Mouse (Mus musculus): ENCODE data around the gene Rnase13. TPM values are rescaled to one million over a fixed set of nuclear protein-coding genes. Genes with fewer than 3 reads are reported as not detected.
"Not testable (repeated sequence)": the region's sequence is repeated elsewhere in the genome, so short reads cannot be mapped to it uniquely, and the experiment has no call there.

Rnase13 gene
- total RNA-seq (2021): not detected
- long read RNA-seq, experiment 1, partial matches to known transcripts: 0 of 1 reads
- long read RNA-seq, experiment 1, other reads (novel, unspliced or antisense): 1 of 1 reads
- long read RNA-seq, experiment 2: 0 reads

GRCm38 (mm10) chr14:51922571-51922865 is at the start of gene Rnase13:
Rnase13 (minus strand) TSS chr14:51922773.
- DNase-seq (ENCODE audit: low spot score in 2 of 2): no peak

DNA sequence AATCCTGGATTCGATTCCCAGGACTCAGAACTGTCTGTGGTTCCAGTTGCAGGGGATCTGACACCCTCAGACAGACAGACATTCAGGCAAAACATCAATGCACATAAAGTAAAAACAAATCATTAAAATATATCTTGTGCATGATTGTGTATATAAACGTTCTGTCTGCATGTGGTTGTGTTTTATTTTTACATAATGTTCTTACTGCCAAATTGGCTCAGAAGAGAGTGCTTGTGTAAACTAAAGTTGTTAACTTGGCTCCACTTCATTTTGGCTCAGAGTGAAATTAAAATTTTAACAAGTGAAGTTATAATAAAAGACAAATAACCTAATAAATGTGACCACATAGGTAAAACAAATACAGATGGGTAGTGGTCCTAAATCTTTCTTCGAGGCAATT is 44.8 kb upstream of the Rnase13 start:
- DNase-seq (ENCODE audit: low spot score in 2 of 2): no peak

DNA sequence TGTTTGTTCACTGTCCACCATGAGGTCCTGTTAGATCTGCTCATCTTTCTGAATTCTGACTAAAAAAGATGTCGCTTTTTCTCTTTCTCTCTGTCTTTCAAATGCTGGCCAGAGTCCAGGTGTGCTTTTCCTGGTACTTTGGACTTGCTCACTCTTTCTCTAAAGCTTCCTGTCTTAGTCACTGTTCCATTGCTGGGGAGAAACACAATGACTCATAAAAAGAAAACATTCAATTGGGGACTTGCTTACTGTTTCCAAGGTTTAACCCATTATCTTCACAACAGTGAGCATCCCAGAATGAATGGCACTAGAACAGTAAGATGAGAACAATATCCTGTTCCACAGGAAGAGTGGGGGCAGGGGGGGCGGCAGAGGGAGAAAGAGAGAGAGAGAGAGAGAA is 37.7 kb upstream of the Rnase13 start:
- DNase-seq (ENCODE audit: low spot score in 2 of 2): no peak

- no peak for DNase-seq (ENCODE audit: low spot score in 2 of 2)
These were observed 20.8 kb upstream of the Rnase13 start for GRCm38 (mm10) chr14:51943336-51943735.

DNA sequence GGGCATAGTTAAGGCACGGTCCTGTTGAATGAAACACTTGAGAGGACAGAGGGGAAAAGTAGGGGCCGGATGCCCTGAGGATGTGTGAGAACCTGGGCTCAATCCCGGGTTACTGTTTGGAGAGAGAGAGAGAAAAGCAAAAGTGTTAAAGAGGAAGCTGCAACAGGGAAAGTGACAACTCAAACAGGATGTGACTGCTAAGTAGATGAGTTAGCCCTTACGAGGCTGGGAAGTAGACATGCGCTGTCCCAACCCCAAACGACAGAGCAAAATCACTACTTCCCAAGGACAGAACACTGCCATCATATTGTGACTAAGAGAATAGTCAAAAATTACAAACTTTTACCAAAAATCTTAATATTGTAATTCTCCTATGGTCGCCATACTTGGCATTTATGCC is 19.7 kb upstream of the Rnase13 start:
- no peak for DNase-seq (ENCODE audit: low spot score in 2 of 2)

GRCm38 (mm10) chr14:51941577-51941976 is 19.0 kb upstream of the Rnase13 start:
- DNase-seq (ENCODE audit: low spot score in 2 of 2): no peak

GRCm38 (mm10) chr14:51940944-51941560 is 18.5 kb upstream of the Rnase13 start:
- no peak for DNase-seq (ENCODE audit: low spot score in 2 of 2)

GRCm38 (mm10) chr14:51939005-51939404 is 16.4 kb upstream of the Rnase13 start:
- no peak for DNase-seq (ENCODE audit: low spot score in 2 of 2)

DNA sequence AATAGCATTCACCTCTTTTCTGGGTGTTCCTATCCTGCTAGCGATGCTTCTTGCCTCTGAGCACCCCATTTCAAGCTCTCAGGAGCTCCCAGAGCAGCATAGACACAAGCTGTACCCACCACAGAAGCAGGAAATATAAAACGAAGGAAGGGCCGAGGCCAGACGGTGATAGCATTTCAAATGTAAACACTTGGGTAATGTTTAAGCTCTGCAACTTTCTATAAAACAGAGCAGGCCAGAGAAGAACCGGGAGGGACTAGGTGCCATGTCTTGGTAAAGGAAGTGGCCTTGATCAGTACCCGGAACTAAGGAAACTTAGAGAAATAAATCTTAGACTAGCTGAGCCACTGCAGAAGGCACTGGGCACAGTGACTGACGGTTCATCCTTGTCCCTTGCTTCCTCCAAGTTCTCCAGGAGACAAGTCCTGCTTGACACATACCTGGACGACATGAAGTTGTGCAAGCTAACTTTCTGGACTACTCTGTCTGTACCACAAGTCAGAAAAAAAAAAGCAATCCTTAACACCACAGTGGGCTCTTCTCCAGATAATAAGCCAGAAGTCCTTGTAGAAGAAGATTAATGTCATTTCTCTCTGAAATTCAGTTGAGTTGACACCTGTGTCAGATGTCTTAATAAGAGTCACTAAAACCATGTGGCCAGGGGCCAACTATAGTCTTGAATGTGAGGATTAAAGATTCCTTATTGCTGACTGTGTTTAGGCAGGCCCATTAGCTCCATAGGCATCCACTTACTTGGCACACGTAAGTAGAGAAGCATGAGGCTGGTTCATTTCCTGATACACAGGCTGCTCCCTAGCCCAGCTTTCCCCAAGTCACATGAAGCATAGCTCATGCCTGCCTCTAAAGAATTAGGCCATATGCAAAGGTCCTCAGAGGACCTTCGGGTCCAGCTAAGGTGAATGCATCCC is 9.8 kb upstream of the Rnase13 start:
- no peak for DNase-seq (ENCODE audit: low spot score in 2 of 2)

GRCm38 (mm10) chr14:51930824-51931223 is 8.3 kb upstream of the Rnase13 start:
- peak; percentile 64 to 65 for DNase-seq (ENCODE audit: low spot score in 2 of 2)

DNA sequence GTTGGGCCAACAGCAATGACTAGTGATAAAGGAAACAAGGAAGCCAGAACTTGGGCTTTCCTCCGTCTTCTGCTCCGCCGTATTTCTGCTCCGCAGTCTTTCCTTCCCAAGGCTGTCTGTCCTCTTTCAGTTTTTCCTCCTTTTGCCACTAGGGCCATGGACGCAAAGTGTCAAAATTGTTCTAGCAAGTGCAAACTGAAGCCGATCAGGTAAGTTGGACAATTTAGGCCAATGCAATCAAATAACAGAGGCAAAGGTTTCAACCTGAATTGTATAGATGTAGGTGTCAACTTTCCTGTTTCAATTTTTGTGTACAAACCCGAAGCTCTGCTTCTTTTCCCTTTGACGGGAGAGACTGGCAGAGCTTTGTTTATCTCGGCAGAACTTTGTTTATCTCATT is 7.4 kb upstream of the Rnase13 start:
- DNase-seq (ENCODE audit: low spot score in 2 of 2): no peak

DNA sequence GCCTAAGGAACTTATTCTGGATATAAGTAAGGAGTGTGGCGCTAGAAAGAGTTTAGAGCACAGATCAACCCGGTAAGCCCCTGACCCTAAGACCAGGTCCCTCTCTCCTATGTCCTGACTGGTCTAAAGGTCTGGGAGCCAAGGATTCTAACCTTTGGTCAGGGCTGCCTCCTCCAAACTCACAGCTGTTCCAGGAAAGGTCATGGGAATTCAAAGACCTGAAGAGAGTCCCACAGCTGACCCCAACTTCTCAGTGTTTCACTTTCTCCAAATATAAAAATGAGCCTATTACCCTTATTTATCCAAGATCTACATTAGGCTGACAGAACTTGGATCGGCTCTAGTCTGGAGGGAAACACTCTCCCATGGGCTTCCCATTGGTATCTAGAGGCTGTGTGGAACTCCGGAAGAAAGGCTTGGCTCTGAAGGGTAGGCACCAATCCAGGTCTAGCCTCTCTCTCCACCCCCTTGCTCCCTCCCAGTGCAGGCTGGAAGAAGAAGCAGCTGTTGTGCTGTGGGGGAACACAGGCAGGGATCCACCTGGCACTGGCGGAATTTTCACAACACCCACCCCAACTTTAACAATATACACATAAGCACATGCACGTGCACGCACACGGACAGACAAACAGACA is 6.9 kb upstream of the Rnase13 start:
- DNase-seq (ENCODE audit: low spot score in 2 of 2): peak; percentile 61 to 71

GRCm38 (mm10) chr14:51926930-51927329 is 4.4 kb upstream of the Rnase13 start:
- not testable (repeated sequence) for DNase-seq (ENCODE audit: low spot score in 2 of 2)

DNA sequence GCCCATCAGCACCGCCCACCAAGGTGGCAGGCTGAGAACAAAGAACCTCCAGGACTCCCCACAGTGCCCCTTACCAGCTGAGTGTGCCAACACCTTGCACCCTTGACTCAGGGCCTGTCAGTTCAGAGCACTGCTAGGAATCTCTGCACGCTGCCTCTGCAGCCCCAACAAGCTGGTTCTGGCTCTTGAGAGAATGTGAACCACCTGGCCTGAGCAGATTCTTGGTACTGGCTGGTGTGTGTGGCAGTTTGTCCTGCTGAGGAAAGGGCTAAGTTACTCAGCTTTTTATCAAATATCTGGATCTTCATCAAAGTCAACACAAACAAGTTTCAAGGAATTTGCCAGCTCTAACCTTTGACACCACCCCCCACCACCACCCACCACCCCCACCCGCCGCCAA is 919 bp upstream of the Rnase13 start:
- DNase-seq (ENCODE audit: low spot score in 2 of 2): no peak

GRCm38 (mm10) chr14:51922910-51923309 is 337 bp upstream of the Rnase13 start:
- no peak for DNase-seq (ENCODE audit: low spot score in 2 of 2)

DNA sequence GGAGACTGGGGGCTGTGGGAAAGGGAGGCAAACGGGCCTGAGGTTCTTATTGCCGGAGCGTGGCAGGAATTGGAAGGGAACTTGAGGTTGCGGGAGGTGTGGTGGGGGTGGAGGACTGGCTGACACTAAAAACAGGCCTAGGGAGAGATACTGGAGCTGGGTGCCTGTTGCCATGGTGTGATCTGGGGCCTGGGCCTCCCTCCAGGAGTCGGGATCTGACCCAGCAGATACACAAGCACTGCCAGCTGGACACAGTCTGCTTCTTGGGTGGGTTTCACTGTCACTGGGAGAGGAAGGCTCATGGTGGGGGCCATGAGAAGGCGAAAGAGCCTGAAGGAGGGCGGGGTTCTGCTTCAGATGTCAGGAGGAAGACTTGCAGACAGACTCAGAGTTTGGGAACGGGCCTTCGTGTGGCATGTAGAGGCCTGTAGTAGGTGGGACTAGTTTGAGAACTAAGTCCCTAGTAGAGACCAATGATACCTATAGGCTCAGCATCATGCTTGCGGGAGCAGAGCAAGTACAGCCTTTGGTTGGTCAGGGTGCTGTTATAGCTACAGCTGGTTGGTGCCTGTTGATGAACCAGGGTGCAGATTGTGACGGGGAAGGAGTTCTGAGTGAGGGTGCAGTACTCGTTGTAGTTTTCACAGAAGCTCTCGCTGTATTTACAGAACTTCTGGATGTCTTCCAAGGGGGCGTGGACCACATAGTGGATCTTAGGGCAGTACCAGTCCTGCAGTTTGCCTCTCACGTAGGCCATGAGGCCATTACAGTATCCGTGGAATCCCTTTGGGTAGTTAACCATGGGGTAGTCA is 608 bp downstream of the Rnase13 start:
- peak; percentile 34 to 43 for DNase-seq (ENCODE audit: low spot score in 2 of 2)

- no peak for DNase-seq (ENCODE audit: low spot score in 2 of 2)
These were observed 3.6 kb downstream of the Rnase13 start for GRCm38 (mm10) chr14:51918966-51919365.

GRCm38 (mm10) chr14:51918125-51918524 is 4.4 kb downstream of the Rnase13 start, which contains the start of gene Tppp2:
Tppp2 (plus strand) TSS chr14:51918425.
- no peak for DNase-seq (ENCODE audit: low spot score in 2 of 2)

DNA sequence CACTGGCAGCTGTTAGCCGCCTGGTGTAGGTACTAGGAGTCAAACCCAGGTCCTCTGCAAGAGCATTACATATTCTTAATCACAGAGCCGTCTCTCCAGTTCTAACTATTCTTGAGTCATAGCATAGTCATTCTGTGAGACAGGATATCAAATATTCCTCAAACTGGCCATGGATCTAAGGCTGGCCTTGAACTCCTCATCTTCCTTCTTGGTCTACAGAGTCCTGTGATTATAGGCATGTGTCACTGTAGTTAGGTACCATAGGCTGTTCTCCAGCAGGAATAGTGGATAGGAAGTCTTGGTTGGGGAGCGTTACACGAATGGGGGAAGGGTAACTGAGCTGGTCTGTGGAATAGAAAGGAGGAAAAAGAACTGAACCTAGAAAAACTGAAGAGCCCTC is 6.0 kb downstream of the Rnase13 start:
- DNase-seq (ENCODE audit: low spot score in 2 of 2): no peak

- no peak for DNase-seq (ENCODE audit: low spot score in 2 of 2)
These were observed 7.5 kb downstream of the Rnase13 start for GRCm38 (mm10) chr14:51915030-51915429.

All from left cerebral cortex, adult 18-20 months (tissue).